Mouse (Mus musculus) layer of hippocampus, postnatal 25 days (tissue): ENCODE data around the gene Apom. TPM values are rescaled to one million over a fixed set of nuclear protein-coding genes. Genes with fewer than 3 reads are reported as not detected.
A peak's percentile ranks its signal among the peaks of the same experiment; 100 is the strongest.

ENCODE experiments used
- DNase-seq, 2 experiments: peaks; one replicate each; pipeline ENCODE4 v3.0.0; 2022; ENCODE audit warnings: mixed read lengths in 2 of 2, low spot score in 1 of 2; ENCODE audit errors: extremely low spot score in 1 of 2
- total RNA-seq, 2 experiments: library from RNA; stranded (reverse); gene quantifications; 2 replicates each; pipeline ENCODE4 v1.2.3; 2021

Apom gene
- total RNA-seq, 2 experiments from 2014 or later, result not detected

DNA sequence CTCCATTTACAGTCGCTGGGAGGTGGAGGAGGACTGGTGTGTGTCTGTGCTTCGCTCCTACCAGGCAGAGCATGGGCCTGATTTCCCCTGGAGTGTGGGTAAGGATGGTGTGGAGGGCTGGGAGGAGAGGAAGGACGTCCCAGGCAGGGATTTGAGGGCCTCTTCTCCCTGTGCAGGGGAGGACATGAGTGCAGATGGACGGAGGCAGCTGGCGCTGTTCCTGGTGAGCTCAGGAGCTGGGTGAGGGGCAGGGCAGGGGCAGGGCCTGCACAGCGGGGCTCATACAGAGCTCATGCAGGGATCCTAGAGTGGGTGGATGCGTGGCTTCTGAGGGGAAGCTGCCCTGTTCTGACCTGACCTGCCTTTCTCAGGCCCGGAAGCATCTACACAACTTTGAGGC is 29.6 kb downstream of the Apom start:
- DNase-seq, result no peak

DNA sequence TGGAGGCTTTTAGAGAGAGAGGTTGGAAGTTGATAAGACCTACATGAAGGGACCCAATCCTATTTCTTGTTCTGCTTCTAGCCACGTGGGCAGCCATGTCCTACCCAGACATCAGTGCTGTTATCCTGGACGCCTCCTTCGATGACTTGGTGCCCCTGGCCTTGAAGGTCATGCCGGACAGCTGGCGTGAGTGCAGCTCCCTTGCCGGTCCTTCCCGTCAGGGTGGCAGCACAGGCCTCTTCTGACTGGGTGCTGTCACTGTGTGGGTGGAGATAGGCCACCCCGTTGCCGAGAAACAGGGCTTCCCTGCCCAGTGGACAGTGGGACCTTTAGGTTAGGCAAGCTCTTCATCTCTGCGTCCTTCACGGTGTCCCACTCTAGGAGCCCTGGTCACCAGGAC is 30.7 kb downstream of the Apom start:
- DNase-seq, result no peak

DNA sequence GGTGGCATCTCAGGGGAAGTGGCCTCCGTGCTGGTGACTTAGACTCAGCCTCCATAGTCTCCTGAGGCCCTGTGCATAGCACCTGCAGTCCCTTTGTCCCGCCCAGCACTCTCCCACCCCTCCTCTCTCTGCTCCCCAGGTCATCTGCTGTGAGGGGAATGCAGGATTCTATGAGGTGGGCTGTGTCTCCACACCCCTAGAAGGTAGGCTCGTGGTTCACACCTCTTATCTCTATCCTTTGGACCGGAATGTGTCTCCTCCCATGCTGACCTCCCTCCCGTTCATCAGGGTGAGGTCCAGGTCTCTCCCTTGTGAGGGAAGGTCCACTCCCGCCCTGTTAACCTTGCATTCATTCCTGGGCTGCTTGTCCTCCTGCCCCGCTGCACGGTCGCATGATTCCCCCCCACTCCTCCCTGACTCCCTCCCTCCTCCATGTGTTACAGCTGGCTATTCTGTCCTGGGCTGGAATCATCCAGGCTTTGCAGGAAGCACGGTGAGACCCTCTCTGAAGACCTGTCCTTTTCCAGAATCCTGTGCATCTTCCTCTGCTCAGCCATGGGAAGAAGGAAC is 31.6 kb downstream of the Apom start:
- DNase-seq, result no peak

DNA sequence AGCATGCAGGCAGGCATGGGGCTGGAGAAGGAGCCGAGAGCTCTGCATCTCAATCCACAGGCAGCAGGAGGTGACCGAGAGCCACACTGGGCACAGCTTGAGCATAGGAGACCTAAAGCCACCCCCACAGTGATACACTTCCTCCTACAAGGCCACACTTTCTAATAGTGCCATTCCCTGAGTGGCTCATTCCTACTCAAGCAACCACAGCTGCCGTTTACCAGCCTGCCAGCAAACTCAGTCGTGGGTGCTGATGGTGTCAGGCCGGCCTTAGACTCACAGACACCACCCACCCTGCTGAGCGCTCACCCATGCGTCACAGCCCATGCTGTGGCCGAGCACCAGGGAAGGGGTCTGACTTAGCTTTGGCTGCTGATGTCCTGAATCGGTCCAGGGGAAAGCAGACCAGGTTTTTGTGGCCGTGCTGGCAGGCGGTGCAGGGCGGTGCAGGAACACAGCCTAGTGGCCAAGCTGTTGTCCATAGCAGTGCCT is 34.6 kb downstream of the Apom start:
- DNase-seq, result no peak

DNA sequence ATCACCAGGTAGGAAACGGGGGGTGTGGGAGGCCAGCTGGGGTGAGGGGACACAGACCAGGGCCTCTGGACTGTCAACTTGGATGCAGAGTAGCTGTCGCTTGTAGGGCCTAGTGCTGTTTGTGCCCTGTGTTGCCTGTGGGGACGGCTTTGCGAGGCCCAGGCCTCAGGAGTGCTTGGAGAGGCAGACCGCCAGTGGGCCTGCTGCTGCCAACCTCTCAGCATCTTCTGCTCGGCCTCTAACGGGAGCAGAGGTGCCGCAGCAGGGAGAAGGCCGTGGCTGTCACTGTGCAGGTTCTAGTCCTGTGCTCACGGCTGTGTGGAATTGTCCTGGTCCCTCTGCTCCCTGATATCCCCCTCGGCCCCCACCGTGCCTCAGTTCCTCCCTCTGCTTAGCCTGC is 35.3 kb downstream of the Apom start:
- DNase-seq, result no peak

DNA sequence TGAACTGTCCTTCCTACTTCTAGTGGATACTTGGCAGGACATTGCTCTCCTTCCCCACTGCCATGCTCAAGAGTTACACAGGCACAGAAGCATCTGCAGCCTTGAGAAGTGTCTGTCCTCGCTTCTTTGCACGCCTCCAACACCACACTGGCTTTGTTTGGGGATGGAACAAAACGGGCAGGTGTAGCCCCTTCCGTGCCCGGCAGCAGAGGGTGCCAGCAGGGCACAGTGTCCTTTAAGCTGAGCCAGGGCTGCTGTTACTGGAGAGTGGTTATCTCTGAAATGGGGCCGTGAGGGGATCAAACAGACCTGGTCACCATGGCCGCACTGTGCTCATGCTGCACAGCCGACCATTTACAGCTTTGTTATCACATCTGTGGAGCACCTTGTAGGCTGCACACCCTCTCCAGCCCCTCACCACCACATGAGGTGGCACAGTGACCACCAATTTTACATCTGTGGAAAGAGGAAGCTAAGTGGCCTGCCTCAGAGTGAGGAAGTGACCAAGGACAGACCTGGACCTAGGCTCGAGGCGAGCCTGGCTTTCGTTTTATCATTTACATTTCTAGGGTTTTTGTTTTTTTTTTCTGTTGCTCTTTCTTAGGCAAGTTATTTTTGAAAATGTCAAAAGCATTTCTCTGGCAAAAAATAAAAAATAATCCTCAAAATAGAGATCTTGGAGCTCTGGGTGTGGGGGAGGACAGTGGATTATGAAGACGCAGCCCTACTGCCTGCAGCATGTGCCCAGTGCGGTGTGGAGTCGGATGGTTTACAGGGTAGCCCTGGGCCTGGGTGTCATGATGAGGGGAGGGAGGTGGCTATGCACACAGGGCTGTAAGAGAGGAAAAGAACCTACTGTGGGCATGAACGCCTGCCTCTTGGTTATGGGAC is 37.1 kb downstream of the Apom start:
- no peak for DNase-seq

DNA sequence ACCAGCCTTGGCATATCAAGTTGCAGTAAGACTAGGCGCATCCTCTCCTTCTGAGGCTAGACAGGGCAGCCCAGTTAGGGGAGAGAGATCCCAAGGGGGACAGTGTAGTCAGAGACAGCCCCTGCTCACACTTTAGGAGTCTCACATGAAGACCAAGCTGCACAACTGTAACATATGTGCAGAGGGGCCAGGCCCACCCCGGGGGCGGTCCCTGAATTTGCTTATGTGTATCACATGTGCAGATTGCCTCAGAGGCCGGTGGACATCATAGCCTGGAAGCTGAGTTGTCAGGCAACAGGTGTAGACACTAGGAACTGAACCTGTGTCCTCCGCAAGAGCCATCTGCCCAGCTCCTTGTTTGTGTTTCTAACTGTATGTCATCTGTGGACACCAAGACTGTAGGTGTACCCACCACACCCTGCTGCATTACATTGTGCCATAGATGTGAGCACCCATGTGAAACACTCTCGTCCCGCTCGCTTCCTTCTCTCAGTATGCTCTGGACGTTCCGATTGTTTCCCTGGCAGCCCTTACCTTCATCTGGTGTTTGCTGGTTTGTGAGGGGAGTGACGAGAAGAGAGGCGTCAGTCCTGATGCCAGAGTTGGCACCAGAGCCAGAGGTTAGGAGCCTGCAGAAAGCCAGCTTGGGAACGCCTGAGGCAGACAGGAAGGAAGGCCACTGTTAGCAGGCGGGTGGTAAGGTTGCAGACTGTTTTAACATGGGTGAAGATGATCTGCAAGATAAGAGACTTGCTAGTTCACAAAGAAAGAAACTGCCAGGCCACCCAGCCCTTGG is 39.2 kb downstream of the Apom start:
- no peak for DNase-seq

DNA sequence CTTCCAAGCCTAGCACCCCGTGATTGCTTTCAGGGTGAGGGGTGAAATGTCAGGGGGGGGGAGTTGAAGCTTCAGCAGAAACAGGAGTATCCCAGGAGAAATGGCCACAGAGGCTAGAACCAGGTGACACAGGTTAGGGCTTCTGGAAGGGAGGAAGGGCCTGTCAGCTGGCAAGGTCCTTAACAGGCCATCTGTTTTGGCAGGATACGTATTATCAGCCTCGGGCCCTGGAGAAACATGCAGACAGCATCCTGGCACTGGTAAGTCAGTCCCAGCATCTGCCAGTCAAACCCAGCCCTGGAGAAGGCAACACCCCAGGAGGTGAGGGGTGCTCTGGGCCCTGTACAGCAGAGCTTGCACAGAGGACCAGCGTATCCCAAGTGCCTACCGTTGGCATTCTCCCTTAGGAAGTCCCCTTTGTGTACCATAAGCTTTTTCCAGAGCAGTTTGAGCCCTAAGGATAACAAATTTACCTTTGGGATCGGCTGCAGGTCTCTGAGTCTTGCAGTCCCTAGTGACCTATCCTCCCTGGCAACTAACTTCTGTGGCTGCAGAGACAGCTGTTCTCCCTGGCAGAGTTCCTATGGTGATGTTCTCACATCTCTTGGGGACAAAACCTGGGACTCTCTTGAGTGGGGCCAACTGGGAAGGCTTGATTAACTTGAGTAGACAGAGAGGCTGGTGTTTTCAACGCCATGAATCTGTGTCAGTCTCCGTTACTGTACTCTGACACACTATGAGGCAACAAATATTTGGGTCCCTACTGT is 41.5 kb downstream of the Apom start:
- no peak for DNase-seq

DNA sequence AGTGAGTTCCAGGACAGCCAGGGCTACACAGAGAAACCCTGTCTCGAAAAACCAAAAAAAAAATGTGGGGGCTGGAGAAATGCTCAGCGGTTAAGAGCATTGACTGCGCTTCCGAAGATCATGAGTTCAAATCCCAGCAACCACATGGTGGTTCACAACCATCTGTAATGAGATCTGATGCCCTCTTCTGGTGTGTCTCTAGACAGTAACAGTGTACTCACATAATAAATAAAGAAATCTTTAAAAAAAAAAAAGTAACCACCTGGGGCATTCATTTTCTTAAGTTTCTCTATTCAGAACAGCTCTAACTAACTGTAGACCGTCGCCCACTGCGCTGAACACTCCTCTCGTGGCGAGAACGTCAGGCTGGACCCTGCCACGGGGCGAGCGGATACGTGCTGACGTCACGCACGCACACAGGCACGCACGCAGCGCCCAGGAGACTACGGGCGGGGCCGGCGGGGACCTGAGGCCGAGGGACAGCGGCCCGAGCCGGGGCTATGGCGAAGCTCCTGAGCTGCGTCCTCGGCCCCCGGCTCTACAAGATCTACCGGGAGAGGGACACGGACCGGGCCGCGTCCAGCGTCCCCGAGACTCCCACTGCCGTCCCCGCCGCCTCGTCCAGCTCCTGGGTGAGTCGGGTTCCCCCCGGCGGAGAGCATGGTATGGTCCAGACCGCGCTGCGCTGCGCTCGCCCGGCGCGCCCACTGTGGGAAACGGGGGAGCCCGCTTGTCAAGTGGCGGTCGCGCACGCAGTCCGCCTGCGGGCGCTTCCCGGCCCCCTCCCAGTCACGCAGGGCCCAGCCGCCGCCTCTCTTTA is 42.8 kb downstream of the Apom start, which contains the start of gene Abhd16a:
TSS of gene Abhd16a (plus strand) at position 439 of the 820 bp plus-strand sequence.
- peak; percentile 86 to 94 for DNase-seq

DNA sequence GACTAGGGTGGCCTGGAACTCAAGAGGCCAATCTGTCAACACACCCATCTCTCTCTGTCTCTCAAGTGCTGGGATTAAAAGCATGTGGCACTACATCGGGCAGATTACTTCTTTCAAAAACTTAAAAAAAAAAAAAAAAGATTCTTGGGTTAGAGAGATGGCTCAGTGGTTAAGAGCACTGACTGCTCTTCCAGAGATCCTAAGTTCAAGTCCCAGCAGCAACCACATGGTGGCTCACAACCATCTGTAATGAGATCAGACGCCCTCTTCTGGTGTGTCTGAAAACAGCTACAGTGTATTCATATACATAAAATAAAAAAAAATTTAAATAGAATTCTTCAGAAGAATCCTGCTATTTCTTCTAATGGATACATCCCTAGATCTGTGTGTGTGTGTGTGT is 43.7 kb downstream of the Apom start:
- no peak for DNase-seq

DNA sequence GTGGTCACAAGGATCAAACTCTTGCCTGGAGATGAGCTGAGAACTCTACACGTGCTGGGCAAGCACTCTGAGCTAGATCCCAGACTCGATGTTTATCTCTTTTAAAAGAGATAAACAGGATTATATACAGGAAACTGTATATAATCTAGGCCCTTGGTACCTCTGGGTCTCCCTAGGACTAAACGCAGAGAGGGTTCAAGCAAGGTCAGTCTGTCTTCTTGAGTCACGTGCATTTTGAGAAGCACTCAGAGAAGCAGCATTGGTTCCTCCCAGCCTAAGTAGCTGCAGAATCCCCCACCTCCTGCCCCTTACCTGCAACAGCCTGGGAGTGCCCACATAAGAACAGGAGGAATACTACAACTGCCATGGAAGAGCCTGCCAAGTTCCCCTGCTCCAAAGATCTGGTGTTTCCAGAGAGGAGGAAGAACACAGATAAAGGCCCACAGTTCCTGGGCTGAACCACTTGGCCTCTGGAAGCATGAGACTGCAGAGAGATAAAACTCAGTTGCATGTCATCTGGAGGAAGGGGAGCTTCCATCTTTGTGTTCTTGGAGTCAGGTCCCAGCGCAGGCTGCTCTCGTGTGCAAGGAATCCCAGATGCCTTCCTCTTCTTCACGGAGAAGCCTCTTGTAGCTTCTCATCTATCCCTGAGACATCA is 46.5 kb downstream of the Apom start, which contains the start of gene Ly6g6f:
TSS of gene Ly6g6f (minus strand) at position 403 of the 658 bp plus-strand sequence.
- DNase-seq, result no peak

DNA sequence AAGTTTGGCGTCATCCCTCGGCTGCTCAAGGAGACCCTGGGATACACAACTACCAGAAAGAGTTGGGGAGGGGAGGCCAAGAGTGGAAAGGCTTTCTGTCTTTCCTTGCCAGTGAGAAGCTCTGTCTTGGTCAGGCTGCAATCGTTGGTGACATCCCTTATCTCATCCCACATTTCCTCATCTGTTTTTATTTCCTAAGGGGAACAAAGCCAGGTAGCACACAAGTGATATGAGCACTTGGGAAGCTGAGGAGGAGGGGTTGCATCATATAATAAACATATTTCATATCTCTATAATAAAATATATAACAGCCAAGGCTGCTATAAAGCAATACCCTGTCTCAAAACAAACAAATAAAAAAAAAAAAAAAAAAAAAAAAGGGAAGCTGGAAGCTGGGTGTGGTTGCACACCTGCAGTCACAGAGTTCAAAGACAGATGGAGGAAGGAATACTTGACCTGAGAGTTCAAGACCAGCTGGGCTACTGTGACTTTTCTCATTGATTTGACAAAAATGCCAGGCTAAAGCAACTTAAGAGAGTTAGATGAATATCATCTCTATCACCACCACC is 47.8 kb downstream of the Apom start:
- DNase-seq, result no peak

DNA sequence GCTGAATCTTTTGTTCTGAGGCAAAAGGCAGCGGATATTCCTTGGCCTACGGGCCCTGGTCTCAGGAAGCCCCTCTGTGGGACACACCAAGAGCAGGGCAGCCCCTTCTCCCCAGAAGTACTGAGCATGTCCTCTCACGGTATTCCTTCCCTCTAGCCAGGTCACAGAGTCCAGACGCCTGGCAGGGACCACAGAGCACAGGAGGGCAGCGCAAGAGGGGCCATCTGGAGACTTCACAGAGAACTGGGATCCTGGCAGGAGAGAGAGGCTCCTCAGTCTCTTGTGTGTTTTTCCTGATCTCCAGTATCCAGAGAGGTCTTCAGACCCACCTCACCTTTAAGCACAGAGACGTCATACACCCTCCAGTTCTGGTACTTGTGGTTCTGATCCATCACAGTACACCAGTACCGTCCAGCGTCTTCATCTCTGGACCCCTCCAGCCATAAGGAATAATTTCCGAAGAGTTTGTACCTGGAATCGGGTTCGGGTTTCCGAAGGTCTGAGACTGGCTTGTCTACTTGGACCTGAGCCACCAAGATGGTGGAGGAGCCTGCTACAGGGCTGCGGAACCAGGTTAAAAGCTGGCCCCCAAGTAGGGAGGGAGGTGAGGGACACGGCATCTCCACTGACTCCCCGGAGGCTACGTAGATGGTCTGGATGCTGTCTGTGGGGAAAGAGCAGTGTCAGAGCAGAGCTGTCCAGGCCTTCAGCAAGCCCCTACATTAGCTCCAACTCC is 48.8 kb downstream of the Apom start:
- no peak for DNase-seq

DNA sequence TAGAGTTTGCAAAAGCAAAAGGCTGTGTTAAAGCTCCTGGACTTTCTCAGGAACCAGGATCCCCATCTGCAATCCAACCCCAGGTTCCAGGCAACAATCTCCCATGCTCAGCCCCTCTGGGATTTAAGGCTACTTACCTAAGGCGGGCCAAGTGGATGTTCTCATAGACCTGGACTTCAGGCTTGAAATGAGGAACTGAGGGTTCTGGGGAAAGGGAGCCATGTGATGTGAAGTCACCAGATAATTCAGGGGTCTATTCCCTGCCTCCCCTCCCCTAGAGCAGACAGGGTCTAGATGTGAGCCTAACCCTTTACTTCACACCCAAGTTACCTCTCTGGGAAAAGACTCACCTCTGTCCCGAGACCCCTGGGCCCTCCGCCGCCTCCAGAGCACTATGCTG is 51.1 kb downstream of the Apom start:
- no peak for DNase-seq

DNA sequence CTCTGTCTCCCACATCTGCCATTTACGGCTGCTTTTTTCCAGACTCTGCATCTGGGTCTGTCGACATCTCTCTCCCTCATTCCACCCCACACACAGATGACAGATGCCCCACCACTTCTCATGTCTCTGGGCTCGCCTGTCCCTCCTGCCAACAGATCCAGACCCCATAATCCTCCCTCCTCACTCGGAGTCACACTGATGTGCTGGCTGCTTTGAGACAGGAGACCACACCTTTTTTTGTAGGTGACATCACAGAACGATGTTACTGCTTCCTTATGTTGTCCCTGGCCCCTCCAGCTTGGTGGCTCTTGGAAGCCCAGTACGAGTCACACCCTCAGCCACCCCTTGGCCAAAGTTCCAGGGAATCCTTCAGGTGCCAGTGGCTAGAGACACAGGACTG is 51.6 kb downstream of the Apom start:
- DNase-seq, result no peak

DNA sequence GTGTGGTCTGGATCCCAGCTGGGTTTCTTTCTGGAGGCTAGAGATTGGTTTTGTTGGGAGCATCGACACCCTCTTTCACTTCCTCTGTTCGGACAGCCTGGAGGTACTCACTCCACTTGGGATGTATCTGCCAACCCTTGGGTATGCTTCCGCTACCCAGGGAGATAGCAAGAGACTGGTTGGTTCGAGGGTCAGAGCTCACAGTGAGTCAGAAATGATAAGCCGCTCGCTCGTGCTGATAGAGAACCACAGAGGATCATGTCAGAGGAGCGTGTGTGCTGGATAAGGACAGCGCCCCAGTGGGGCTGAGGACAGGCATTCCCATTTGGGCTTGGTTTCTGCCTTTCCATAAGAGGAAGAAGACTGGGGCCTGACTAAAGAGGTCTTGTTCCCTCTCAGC is 52.1 kb downstream of the Apom start:
- no peak for DNase-seq
